Mouse (Mus musculus) right cerebral cortex, postnatal 4 days (tissue): Measurements from ENCODE around the gene Txndc12.
A peak's percentile ranks its signal among the peaks of the same experiment; 100 is the strongest.

Experiments
- DNase-seq: peaks from one replicate; pipeline ENCODE4 v3.0.0-alpha.2; 2022

Txndc12 gene

DNA sequence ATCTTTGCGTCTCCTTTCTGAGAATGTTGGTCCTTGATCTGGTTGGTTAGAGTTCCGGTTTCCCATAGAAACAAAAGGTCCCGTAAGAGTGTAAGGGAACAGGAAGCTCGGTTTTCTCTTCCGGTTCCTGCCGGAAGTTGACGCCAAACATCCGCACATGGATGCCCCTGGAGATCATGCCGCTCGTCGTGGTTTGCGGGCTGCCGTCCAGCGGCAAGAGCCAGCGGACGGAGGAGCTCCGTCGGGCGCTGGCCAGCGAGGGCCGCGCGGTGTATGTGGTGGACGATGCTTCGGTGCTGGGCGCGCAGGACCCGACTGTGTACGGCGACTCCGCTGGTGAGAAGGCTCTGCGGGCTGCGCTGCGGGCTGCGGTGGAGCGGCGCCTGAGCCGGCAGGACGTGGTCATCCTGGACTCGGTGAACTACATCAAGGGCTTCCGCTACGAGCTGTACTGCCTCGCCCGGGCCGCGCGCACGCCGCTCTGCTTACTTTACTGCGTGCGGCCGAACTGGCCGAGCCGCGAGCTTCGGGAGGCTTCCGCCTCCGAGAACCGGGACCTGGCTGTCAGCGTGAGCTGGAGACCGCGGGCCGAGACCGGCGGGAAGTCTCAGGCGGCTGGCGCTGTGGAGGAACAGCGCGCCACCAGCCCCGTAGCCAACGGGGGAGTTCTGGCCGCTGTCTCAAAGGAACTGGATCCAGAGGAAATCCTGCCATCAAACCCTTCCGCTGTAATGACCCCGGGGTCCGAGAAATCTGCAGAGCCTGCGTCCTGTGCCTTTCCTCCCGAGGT is 13.5 kb downstream of the Txndc12 start, which contains the start of gene Kti12:
Kti12 (plus strand) TSS at position 71 of the 790 bp plus-strand sequence.
- peak; percentile 74 for DNase-seq

DNA sequence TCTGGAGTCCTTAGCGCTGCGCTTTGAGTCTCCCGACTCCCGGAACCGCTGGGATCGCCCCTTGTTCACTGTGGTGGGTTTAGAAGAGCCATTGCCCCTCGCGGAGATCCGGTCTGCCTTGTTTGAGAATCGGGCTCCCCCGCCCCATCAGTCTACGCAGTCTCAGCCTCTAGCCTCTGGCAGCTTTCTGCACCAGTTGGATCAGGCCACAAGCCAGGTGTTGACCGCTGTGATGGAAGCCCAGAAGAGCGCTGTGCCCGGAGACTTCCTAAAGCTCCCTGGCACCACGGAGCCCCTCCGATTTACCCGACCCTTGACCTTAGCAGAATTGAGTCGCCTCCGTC is 14.1 kb downstream of the Txndc12 start, which contains the start of gene A730015C16Rik:
A730015C16Rik (minus strand) TSS at position 115 of the 344 bp plus-strand sequence.
- DNase-seq, result peak; percentile 26

GRCm38 (mm10) chr4:108866806-108867205 is 32.4 kb downstream of the Txndc12 start:
- no peak for DNase-seq

DNA sequence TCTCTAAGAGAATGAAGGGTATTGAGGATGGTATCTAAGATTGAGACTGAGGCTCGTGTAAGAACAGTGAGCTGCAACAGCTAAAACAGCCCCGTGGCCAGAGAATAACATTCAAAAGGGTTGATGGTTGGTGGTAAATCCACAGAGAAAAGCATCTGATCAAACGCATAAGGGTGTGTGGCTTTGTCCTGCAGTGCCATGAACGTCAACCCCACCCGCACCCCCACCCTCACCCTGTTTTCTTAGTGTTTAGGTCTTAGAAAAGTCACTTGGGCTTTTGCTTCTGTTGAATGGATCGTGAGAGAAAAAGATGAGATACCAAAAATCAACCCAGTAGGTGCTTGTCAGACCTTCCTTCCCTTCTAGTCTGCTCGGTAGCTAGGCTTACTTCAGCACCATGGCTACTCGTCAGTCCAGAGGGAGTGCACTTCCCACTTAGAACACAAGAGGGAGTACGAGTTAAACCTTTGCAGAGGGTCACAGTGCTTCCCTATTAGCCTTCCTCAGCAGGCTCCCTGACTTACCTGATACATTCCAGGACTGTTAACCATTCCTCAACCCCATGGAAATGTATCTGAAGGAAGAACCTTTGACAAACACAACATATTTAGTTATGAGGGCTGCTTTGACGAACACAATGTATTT is 35.5 kb downstream of the Txndc12 start:
- peak; percentile 85 for DNase-seq

DNA sequence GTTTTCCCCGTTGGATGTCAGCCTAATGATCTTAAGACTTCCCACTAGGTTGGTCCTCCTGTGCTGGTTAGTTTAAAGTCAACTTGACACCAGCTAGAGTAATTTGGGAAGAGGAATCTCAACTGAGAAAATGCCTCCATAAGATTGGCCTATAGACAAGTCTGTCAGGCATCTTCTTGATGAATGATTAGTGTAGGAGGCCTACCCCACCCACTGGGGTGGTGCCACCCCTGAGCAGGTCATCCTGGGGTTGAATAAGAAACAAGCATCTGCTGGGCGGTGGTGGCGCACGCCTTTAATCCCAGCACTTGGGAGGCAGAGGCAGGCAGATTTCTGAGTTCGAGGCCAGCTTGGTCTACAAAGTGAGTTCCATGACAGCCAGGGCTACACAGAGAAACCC is 39.3 kb downstream of the Txndc12 start:
- no peak for DNase-seq

DNA sequence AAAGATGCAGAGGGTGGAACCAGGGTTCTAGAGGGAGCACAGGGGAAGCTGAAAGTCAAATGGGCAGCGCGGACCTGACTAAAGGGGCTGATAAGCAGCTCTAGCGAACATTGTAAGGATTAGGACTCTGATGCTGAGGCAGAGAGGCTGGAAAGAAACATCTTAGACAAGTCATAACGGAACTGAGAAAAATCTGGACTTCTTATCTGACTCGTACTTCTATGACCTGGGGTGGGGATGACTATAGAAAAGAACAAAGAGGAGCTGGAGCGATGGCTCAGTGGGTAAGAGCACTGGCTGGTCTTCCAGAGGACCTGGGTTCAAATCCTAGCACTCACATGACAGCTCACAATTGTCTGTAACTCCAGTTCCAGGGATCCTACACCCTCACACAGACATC is 43.5 kb downstream of the Txndc12 start:
- no peak for DNase-seq

GRCm38 (mm10) chr4:108878963-108879822 is 44.8 kb downstream of the Txndc12 start, which contains the start of gene Rab3b:
Gene Rab3b (plus strand): TSS chr4:108879063.
- DNase-seq, result peak; percentile 64

DNA sequence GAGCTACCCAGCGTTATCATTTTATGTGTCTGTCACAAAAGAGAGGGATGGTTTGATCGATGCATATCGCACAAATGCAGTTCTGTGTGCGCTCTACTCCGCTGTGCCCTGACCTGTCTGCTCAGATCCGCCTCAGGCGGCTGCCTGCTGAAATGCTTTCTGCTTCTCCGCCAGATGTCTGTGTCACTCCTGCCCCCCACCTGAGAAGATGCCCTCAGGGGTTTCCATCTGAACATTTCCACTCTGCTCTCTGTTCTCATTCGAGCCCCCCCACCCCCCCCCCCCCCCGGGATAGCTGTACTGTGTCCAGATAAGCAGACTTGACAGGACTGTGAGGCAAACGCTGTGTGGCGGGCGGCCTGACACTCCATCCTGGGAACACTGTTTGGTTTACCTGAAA is 49.4 kb downstream of the Txndc12 start:
- DNase-seq, result no peak

DNA sequence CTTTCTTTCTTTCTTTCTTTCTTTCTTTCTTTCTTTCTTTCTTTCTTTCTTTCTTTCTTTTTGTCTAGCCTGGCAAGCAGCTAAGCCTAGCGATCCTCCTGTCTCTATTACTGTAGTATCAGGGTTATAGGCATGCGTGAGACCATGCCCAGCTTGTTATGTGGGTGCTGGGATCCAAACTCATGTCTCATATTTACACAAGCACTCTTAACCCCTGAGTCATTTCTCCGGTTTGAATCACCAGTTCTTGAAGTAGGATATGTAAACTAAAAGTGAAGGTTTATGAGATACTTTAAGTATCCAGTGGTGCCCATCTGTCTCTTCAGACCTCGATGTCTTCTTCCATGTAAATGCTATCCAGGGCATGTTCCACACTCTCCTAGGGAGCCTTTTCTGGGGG is 53.1 kb downstream of the Txndc12 start:
- DNase-seq, result no peak

DNA sequence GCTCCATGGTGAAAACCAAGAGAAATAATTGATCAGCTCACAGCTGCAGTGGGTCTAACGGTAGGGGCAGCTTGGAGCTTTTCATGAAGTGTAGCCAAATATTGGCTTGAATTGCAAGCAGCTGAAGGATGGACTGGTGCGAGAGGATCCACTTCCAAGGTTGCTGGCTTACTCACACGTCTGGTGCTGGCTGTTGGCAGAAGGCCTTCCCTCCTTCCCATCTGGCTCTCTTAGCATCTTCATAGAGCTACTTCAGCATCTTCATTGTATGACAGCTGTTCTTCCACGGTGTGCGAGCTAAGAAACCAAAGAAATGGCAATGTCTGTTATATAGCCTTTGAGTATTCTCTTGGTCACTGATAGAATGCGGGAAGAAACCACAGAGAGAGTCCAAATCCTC is 56.5 kb downstream of the Txndc12 start:
- DNase-seq, result no peak

GRCm38 (mm10) chr4:108900421-108900820 is 66.0 kb downstream of the Txndc12 start:
- DNase-seq, result no peak

DNA sequence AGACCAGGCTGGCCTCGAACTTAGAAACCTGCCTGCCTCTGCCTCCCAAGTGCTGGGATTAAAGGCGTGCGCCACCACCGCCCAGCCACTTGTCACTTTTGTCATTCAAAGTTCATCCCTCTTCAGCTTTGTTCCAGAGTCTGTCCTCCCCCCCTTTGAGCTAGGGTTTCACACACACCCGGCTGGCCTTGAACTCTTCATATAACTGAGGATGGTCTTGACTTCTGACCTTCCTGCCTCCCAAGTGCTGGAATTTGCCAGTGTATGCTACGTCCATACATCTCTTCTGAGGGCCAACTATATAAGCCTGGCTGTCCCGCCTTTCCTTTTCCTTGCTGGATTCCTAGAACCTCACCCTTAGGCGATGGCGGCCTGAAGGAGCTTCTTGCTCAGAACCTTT is 68.5 kb downstream of the Txndc12 start:
- DNase-seq, result no peak

- no peak for DNase-seq
Observed at GRCm38 (mm10) chr4:108903346-108903745, 68.9 kb downstream of the Txndc12 start.

GRCm38 (mm10) chr4:108904076-108904475 is 69.7 kb downstream of the Txndc12 start:
- no peak for DNase-seq

DNA sequence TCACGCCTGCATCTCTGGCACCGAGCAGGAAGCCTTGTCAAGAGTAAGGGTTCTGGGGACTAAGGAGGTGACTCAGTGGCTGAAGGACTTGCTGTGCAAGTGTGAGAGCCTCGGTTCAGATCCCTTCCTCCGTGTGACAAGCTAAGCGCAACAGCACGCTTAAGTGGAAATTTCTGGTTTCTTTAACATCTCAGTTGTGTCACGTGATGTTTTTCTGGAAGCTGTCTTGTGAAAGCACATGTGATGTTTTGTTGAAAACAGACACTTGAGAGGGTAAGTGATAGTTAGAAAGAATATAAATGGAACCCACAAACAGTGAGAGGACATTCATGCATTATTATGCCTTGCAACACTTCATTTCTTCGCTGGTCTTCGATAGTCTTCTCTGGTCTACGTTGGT is 70.4 kb downstream of the Txndc12 start:
- DNase-seq, result no peak

DNA sequence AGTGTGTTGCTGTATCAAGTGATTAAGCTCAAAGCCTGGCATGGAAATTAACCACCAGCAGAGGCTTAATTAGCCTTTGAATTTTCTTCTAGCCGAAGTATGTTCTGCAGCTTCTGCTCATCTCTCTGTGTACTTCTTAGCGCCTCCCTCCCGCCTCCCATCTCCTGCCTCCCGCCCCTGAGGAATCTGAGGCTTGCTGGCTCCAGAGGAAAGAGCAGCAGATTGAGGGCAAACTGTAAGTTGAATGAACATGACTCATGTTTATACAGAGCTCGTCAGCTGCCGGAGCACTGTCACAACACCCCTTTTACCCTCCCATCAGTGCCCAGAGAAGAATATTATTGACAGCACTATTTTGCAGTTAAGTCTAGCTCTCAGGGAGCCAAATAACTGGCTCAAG is 71.5 kb downstream of the Txndc12 start:
- no peak for DNase-seq

GRCm38 (mm10) chr4:108907475-108907874 is 73.1 kb downstream of the Txndc12 start:
- no peak for DNase-seq

DNA sequence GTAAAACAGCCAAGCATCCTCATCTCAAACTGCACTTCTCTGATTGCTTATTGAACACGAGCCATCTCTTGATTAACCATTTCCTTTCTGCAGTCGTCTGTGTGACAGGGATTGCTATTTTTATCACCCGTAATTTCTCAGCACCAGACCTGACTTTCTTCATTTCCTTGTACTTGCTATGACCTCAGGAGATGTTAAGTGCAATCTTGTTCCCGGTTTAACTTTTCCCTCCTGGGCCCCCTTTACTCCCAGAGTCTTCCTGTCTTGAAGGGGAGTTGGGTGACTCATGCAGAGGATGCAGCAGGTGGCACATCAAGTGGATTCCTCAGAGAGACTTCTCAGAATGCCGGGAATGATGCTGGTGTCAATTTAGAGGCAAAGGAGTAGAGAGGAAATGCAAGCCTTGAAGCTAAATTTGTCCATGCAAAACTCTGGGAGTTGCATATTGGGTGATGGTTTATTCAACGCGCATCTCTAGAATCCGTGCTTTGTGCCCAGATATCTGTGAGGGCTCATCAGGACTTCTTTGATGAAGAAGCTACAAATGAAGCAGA is 75.5 kb downstream of the Txndc12 start:
- DNase-seq, result no peak
